Mouse (Mus musculus): ENCODE data around the gene Actrt3.

GRCm38 (mm10) chr3:30592418-30592853, 7.3 kb downstream of the Actrt3 start:
- TF ChIP-seq NANOG (IDR thresholded peaks at IDR 0.05; ENCODE audit: borderline replicate concordance, low read length) = no peak
- TF ChIP-seq CTCF (conservative IDR thresholded peaks at IDR 0.05; ENCODE audit: low read length) = peak; percentile 79

Data from E14TG2a.4 (cell line).